8 mouse cellular contexts compared by ENCODE assay signal in genomic region chr8:71660325-71661120, GRCm38 (mm10). TPM values are rescaled to one million over a fixed set of nuclear protein-coding genes. Genes with fewer than 3 reads are reported as not detected.
A peak's percentile ranks its signal among the peaks of the same experiment; 100 is the strongest.
DNase-seq lines count a peak whose midpoint lies in the region; ATAC-seq lines count a peak whose summit lies in the region.

No protein-coding gene starts in this region.

- H3K9ac ChIP-seq in hindbrain, embryonic 14.5 days, result no peak overlapping the region

- H3K4me1 ChIP-seq in hindbrain, embryonic 14.5 days (replicated peaks; ENCODE audit: control insufficient read depth, insufficient read depth, low read length), result no peaks in the 10 kb centered on the region

- no peak overlapping the region for H3K4me2 ChIP-seq in hindbrain, embryonic 14.5 days (replicated peaks)

- H3K9me3 ChIP-seq in hindbrain, embryonic 14.5 days (ENCODE audit: control insufficient read depth, low read length), result no peaks in the 10 kb centered on the region

- WGBS in hindbrain, embryonic 14.5 days, result 9% methylated on average over 36 of the region's 36 CpGs

- H3K36me3 ChIP-seq in hindbrain, embryonic 14.5 days (replicated peaks; ENCODE audit: control insufficient read depth, insufficient read depth), result peaks cover 58% of the 10 kb centered on the region

- H3K27me3 ChIP-seq in hindbrain, embryonic 14.5 days (ENCODE audit: control insufficient read depth, insufficient read depth, low read length), result peaks cover 38% of the 10 kb centered on the region

- H3K27ac ChIP-seq in hindbrain, embryonic 14.5 days, result no peak overlapping the region

- peak; percentile 54; the same call in 1 of the 2 replicates for ATAC-seq in hindbrain, embryonic 14.5 days (ENCODE audit: low FRiP score)

- DNase-seq in NIH3T3 (ENCODE audit: low read depth), result peak; percentile 96
- DNase-seq in cerebellum, adult 9-10 months, result peak; percentile 88
- peak; percentile 67 to 93 for DNase-seq in frontal cortex, adult 2 months (ENCODE audit: extremely low spot score in 1 of 2, low spot score in 1 of 2)
- DNase-seq in hindbrain, embryonic 14.5 days (ENCODE audit: low spot score), result peak; percentile 97
- peak; percentile 82 to 92 for DNase-seq in layer of hippocampus, postnatal 25 days (ENCODE audit: extremely low spot score in 1 of 2, low spot score in 1 of 2)
- DNase-seq in lung, postnatal 36 days, result peak; percentile 91
- peak; percentile 95 for DNase-seq in retina, embryonic 14.5 days (ENCODE audit: low spot score)
- DNase-seq in thymus, postnatal 4 days, result peak; percentile 93

- no peak overlapping the region for H3K4me3 ChIP-seq in hindbrain, embryonic 14.5 days (replicated peaks; ENCODE audit: low read length)

RNA-seq across cellular contexts. Expression of gene Unc13a, which starts 11.0 kb away (rescaled TPM):
- polyA plus RNA-seq in frontal cortex, adult 2 months (2012; rRNA removed), result 172 and 176 TPM in 2 replicates
- polyA plus RNA-seq in hindbrain, embryonic 14.5 days (2014; fragmentation: Nextera tagmentation; extraction: Ambion mirVana), result 16.6 and 16.7 TPM in 2 replicates
- 100 to 1,000 TPM; 235 to 291 TPM for total RNA-seq in layer of hippocampus, postnatal 25 days (2021)

RNA-seq across cellular contexts. Expression of gene Jak3, which starts 15.6 kb away (rescaled TPM):
- 5.6 and 5.7 TPM in 2 replicates for polyA plus RNA-seq in frontal cortex, adult 2 months (2012; rRNA removed)
- 5.4 TPM in 2 replicates for polyA plus RNA-seq in hindbrain, embryonic 14.5 days (2014; fragmentation: Nextera tagmentation; extraction: Ambion mirVana)
- total RNA-seq in layer of hippocampus, postnatal 25 days (2021), result 1 to 10 TPM; 4.9 to 5.6 TPM

RNA-seq across cellular contexts. Expression of gene Insl3, which starts 28.5 kb away (rescaled TPM):
- 1.4 and 1.8 TPM in 2 replicates for polyA plus RNA-seq in frontal cortex, adult 2 months (2012; rRNA removed)
- polyA plus RNA-seq in hindbrain, embryonic 14.5 days (2014; fragmentation: Nextera tagmentation; extraction: Ambion mirVana), result 1.4 and 1.5 TPM in 2 replicates
- 1 to 10 TPM in 1 of 2 experiments, under 1 TPM in 1; 0.98 to 3.3 TPM for total RNA-seq in layer of hippocampus, postnatal 25 days (2021)

RNA-seq across cellular contexts. Expression of gene B3gnt3, which starts 41.1 kb away (rescaled TPM):
- polyA plus RNA-seq in frontal cortex, adult 2 months (2012; rRNA removed), result 0.71 and 1.0 TPM in 2 replicates
- 0.21 and 0.41 TPM in 2 replicates for polyA plus RNA-seq in hindbrain, embryonic 14.5 days (2014; fragmentation: Nextera tagmentation; extraction: Ambion mirVana)
- under 1 TPM; 0.42 to 0.47 TPM for total RNA-seq in layer of hippocampus, postnatal 25 days (2021)

RNA-seq across cellular contexts. Expression of gene Colgalt1, which starts 49.7 kb away (rescaled TPM):
- 99.4 and 104 TPM in 2 replicates for polyA plus RNA-seq in frontal cortex, adult 2 months (2012; rRNA removed)
- polyA plus RNA-seq in hindbrain, embryonic 14.5 days (2014; fragmentation: Nextera tagmentation; extraction: Ambion mirVana), result 62.4 and 66.0 TPM in 2 replicates
- total RNA-seq in layer of hippocampus, postnatal 25 days (2021), result 10 to 100 TPM; 56.7 to 58.7 TPM
